Mouse (Mus musculus) hindbrain, postnatal 0 days (tissue): Measurements from ENCODE around the gene Gatc. TPM values are rescaled to one million over a fixed set of nuclear protein-coding genes. Genes with fewer than 3 reads are reported as not detected.

Experiments
- ATAC-seq: fragments of 200-750 bp; cut with Nextera tagmentation; 2 replicates; pipeline ENCODE4 v1.8.0; 2017; ENCODE audit warnings: mild to moderate bottlenecking, moderate TSS enrichment, moderate library complexity
- DNase-seq: peaks from one replicate; pipeline ENCODE4 v3.0.0-alpha.2; 2015; ENCODE audit warnings: low spot score
- H3K27ac ChIP-seq: fragments of 300-500 bp; sonication (generic); 2 replicates; pipeline ENCODE4 v1.5.1; 2014; ENCODE audit warnings: mild to moderate bottlenecking
- H3K27me3 ChIP-seq: fragments of 300-500 bp; sonication (generic); 2 replicates; pipeline ENCODE4 v1.6.1; 2014; ENCODE audit warnings: low read length, mixed read lengths; ENCODE audit not compliant: insufficient read depth
- H3K36me3 ChIP-seq: fragments of 300-500 bp; sonication (generic); 2 replicates; pipeline ENCODE4 v1.6.1; 2014; ENCODE audit warnings: low read length, mixed read lengths; ENCODE audit not compliant: insufficient read depth
- H3K4me1 ChIP-seq: fragments of 300-500 bp; sonication (generic); 2 replicates; pipeline ENCODE4 v1.6.1; 2014; ENCODE audit warnings: antibody characterized with exemption, low read length, mixed read lengths; ENCODE audit not compliant: insufficient read depth
- H3K4me2 ChIP-seq: fragments of 300-500 bp; sonication (generic); 2 replicates; pipeline ENCODE4 v1.6.1; 2014; ENCODE audit warnings: low read depth, mild to moderate bottlenecking, low read length, moderate library complexity, mixed read lengths
- H3K4me3 ChIP-seq: fragments of 300-500 bp; sonication (generic); 2 replicates; pipeline ENCODE4 v1.5.1; 2014; ENCODE audit warnings: low read length
- H3K9ac ChIP-seq: fragments of 300-500 bp; sonication (generic); replicated peaks from 2 replicates; pipeline ENCODE4 v1.6.1; 2014; ENCODE audit warnings: mild to moderate bottlenecking, low read length, moderate library complexity, mixed read lengths
- H3K9me3 ChIP-seq: fragments of 300-500 bp; sonication (generic); 2 replicates; pipeline ENCODE4 v1.6.1; 2016; ENCODE audit warnings: low read length, mixed read lengths
- CTCF ChIP-seq: IDR thresholded peaks from 2 replicates; pipeline ENCODE4 v1.5.1; 2016; ENCODE audit warnings: antibody characterized with exemption, control low read depth, low read depth
- WGBS: fragments of 180-500 bp; shearing (Covaris S2); extraction: QIAGEN DNeasy Blood & Tissue Kit; methylation state at CpG from one replicate; pipeline ENCODE4 v1.1.7; 2014; 5-methylcytosine and 5-hydroxymethylcytosine counted together
- polyA plus RNA-seq: library from polyadenylated mRNA; unstranded; fragments of >200 nt; fragmentation: Nextera tagmentation; extraction: Ambion mirVana; gene quantifications from 2 replicates; pipeline ENCODE4 v1.2.1, GENCODE M21; 2015
- total RNA-seq: library from RNA; depleted of rRNA; stranded (reverse); fragments of >200 nt; gene quantifications from 2 replicates; pipeline ENCODE4 v1.2.3, GENCODE M21; 2014

Gatc gene
- total and polyA plus RNA-seq, 2 experiments from 2014 or later = 22.4 to 32.1 TPM

DNA sequence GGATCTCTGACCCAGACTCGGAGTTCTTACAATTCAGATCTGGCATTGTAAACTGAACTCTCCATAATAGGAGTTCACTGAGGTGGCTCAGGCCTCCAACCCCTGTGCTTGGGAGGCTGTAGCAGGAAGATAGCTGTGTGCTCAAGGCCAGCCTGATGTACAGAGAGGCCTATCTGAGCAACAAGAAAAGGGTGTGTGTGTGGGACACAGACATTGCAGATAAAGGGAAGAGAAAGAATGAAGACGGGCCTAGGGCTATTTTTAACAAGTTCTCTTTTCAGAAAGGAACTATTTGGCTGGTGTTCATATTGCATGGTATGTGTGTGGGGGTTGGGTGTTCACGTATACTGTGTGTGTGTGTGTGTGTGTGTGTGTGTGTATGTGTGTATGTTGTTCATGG lies 7.4 kb downstream of the Gatc start:
- Histone ChIP-seq H3K4me2 (no peak overlapping the region), H3K4me1 (peaks cover 8% of the 10 kb centered on the region), H3K27me3 (no peaks in the 10 kb centered on the region), H3K4me3 (no peak overlapping the region), H3K9ac (no peak overlapping the region), H3K27ac (no peak overlapping the region), H3K9me3 (no peaks in the 10 kb centered on the region), H3K36me3 (peaks cover 45% of the 10 kb centered on the region)
- DNase-seq (no peak), ATAC-seq (no peak)
- TF ChIP-seq CTCF = no peak
- WGBS = 83% methylated on average over 3 of the region's 3 CpGs

- H3K27me3 ChIP-seq = no peaks in the 10 kb centered on the region
- H3K36me3 ChIP-seq = peaks cover 45% of the 10 kb centered on the region
- no peak for DNase-seq
- WGBS = 69% methylated on average over 9 of the region's 9 CpGs
- peaks cover 15% of the 10 kb centered on the region for H3K4me1 ChIP-seq
- no peak overlapping the region for H3K4me2 ChIP-seq
- no peaks in the 10 kb centered on the region for H3K9me3 ChIP-seq
- TF ChIP-seq CTCF = no peak
- no peak overlapping the region for H3K9ac ChIP-seq
- no peak overlapping the region for H3K4me3 ChIP-seq
- no peak for ATAC-seq
- H3K27ac ChIP-seq = no peak overlapping the region
Measured at GRCm38 (mm10) chr5:115330955-115331354, 10.0 kb downstream of the Gatc start.

DNA sequence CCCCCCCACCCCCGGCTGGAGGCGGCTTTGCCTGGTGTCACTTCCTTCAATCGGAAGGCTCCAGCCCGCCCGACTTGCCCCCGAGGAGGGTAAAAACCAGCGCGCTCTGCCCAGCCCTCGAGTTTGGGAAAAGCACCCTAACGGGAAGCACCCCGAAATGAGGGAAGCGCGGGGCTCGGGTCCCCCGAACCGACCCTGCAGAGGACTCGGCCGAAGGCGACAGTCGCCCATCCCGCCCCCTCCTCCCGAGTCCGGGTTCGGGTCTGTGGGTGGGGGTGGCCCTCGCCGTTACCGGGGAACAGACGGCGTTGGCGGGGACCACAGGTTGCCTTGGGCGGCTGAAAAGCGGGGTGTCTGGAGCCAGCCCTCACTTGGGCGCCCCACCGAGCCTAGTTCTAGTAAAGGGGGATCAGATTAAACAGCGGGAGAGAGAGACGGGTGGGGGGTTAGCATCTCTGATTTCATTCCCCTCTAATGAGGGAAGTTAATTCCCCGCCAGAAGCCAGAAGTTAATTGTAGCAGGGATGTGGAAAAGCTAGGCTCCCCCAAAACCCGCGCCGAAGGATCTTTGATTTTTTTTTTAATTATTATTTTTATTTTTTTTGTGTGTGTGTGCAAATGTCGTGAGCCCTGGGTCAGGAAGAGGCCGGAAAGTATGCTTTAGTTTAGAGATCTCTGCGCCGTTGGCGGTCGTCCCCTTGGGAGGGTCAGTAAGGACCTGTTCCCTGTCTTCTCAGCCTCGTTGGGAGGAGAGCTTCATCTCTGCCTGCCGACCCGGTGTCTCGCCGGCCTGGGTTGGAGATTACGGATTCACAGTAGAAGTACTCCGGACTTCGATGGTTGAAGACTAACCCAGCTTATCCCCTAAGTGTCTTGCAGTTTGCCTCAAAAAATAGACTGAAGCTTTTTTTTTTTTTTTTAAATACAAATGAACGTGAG lies 13.1 kb downstream of the Gatc start:
- WGBS = under 1% methylated on average over 53 of the region's 55 CpGs
- no peak for TF ChIP-seq CTCF

DNA sequence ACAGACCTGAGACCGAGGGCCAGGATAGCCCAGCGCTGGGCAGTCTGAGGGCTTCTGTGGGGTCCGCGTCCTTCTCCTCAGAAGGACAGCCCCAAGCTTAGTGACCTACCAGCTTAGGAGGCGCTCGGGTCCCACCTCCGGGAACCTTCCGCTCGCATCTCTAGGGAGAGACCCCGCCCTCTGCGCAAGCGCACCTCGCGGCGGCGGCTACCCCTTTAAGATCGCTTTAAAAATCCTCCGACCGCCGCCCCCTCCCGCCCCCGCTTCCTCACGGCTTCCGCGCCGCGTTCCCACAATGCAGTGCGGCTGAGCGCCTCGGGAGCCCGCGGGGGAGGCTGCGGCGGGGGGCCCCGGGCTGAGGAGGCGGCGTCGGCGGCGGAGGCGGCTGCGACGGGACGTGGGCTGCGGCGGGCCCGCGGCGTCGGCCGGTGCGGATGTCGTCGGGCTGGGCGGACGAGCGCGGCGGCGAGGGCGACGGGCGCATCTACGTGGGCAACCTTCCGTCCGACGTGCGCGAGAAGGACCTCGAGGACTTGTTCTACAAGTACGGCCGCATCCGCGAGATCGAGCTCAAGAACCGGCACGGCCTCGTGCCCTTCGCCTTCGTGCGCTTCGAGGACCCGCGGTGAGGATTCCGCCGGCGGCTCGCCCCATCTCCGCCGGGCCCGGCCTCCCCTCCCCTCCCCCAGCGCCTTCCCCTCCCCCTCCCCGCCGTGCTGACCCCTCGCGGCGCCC lies 13.9 kb downstream of the Gatc start, which contains the start of gene Srsf9:
TSS of gene Srsf9 (plus strand) at position 303 of the 735 bp plus-strand sequence.
- H3K36me3 ChIP-seq = peaks cover 14% of the 10 kb centered on the region
- peak within 1 kb of the TSS; percentile 90 for H3K27ac ChIP-seq
- H3K4me3 ChIP-seq = peak within 1 kb of the TSS; percentile 92
- peak within 1 kb of the TSS; percentile 83 for H3K4me2 ChIP-seq
- H3K9me3 ChIP-seq = no peaks in the 10 kb centered on the region
- peak; percentile 93 for ATAC-seq
- no peak for TF ChIP-seq CTCF
- H3K4me1 ChIP-seq = peaks cover 19% of the 10 kb centered on the region
- no peaks in the 10 kb centered on the region for H3K27me3 ChIP-seq
- peak within 1 kb of the TSS; percentile 88 for H3K9ac ChIP-seq
- peak; percentile 96 for DNase-seq
- under 1% methylated on average over 54 of the region's 97 CpGs for WGBS

More for the DNA sequence above, 13.1 kb downstream of the Gatc start:
- peaks cover 22% of the 10 kb centered on the region for H3K36me3 ChIP-seq
- H3K4me3 ChIP-seq = peak overlapping the region; percentile 92
- peaks cover 19% of the 10 kb centered on the region for H3K4me1 ChIP-seq
- H3K27ac ChIP-seq = peak overlapping the region; percentile 90
- peak overlapping the region; percentile 88 for H3K9ac ChIP-seq
- H3K9me3 ChIP-seq = no peaks in the 10 kb centered on the region
- peak; percentile 15 for DNase-seq
- peak overlapping the region; percentile 83 for H3K4me2 ChIP-seq
- peak; percentile 13; the same call in 1 of the 2 replicates for ATAC-seq
- H3K27me3 ChIP-seq = no peaks in the 10 kb centered on the region

DNA sequence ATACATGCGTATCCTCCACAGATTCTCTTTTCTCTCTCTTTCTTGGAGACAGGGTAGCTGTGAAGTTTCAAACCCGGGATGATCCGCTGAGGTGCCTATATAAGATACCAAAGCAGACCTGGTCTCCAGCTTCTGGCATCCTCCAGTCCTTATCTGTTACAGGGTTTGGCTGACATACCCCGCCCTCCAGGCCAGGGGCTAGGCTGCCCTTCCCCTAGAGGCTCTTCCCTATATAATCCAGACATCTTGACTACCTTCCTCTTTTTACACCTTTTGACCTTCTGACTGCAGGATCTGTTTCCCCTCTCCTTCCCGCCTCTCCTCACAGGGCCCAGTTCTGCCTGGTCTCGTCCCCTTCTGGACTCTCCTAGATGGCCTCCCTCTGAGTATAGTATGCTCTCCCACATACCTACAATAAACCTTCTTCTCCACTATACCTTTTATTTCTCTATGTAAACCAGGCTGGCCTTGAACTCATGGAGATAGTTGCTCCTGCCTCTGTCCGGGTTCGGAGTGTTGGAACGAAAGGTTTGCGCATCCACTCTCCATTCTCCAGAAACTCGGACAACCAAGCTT lies 14.6 kb downstream of the Gatc start:
- H3K36me3 ChIP-seq = peaks cover 9% of the 10 kb centered on the region
- no peak; the same call in 1 of the 2 replicates for TF ChIP-seq CTCF
- no peaks in the 10 kb centered on the region for H3K9me3 ChIP-seq
- 27% methylated on average over 11 of the region's 11 CpGs for WGBS
- ATAC-seq = peak; percentile 58
- H3K4me1 ChIP-seq = peaks cover 19% of the 10 kb centered on the region
- peak overlapping the region; percentile 92 for H3K4me3 ChIP-seq
- H3K9ac ChIP-seq = peak overlapping the region; percentile 88
- DNase-seq = no peak
- peak overlapping the region; percentile 90 for H3K27ac ChIP-seq
- H3K4me2 ChIP-seq = peak overlapping the region; percentile 83
- H3K27me3 ChIP-seq = no peaks in the 10 kb centered on the region

DNA sequence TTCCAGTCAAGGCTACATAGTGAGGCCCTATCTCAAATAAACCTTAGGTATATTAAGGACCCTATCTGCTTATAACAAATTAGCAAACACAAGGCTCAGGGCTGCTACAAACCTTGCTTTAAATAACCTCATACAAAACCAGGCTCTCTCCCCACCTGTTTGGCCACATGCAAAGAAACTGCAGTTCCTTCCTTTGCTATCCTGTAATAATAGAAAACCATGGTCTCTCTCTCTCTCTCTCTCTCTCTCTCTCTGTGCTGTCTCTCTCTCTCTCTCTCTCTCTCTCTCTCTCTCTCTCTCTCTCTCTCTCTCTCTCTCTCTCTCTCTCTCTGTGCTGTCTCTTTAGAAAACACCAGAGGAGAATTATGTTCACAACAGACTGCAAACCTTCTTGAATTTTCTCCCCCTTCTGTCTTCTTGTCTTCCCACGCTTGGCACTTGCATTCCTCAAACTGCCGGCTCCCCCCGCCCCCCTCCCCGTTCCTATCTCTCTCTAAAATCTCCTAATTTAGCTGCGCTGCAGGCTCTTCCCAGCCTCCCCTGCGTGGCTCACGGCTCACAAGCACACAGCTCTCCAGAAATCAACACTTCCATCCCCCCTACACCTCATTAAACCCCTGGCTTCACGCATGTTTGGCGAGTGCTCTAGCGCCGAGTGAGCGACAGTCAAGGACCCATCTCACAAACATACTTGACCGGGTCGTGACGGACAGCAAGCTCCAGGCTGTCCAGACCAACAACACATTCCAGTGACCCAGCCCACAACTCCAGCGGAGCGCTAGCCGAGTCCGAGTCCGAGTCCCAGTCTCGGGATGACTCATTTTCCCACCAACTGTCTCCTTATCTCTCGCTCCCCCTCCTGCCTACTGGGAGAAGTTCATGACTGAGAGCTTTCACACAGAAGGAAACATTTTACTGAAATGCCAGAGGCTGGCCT lies 21.7 kb downstream of the Gatc start:
- no peaks in the 10 kb centered on the region for H3K27me3 ChIP-seq
- peak overlapping the region; percentile 64 for H3K27ac ChIP-seq
- H3K9ac ChIP-seq = peak overlapping the region; percentile 48
- peak; percentile 75 for ATAC-seq
- H3K9me3 ChIP-seq = no peaks in the 10 kb centered on the region
- H3K36me3 ChIP-seq = no peaks in the 10 kb centered on the region
- TF ChIP-seq CTCF = peak; percentile 69
- peak overlapping the region; percentile 72 for H3K4me2 ChIP-seq
- peaks cover 18% of the 10 kb centered on the region for H3K4me1 ChIP-seq
- H3K4me3 ChIP-seq = peak overlapping the region; percentile 35
- WGBS = under 1% methylated on average over 22 of the region's 22 CpGs
- peak; percentile 80 for DNase-seq
